Mouse (Mus musculus): ENCODE measurements around the gene Zfp882. TPM values are rescaled to one million over a fixed set of nuclear protein-coding genes. Genes with fewer than 3 reads are reported as not detected.
A peak's percentile ranks its signal among the peaks of the same experiment; 100 is the strongest.
"Not testable (repeated sequence)": the region's sequence is repeated elsewhere in the genome, so short reads cannot be mapped to it uniquely, and the experiment has no call there.

The Zfp882 gene
- polyA plus RNA-seq (2012; ENCODE audit: insufficient read depth, insufficient read length, low replicate concordance, missing spikeins) = not detected in 2 replicates

DNA sequence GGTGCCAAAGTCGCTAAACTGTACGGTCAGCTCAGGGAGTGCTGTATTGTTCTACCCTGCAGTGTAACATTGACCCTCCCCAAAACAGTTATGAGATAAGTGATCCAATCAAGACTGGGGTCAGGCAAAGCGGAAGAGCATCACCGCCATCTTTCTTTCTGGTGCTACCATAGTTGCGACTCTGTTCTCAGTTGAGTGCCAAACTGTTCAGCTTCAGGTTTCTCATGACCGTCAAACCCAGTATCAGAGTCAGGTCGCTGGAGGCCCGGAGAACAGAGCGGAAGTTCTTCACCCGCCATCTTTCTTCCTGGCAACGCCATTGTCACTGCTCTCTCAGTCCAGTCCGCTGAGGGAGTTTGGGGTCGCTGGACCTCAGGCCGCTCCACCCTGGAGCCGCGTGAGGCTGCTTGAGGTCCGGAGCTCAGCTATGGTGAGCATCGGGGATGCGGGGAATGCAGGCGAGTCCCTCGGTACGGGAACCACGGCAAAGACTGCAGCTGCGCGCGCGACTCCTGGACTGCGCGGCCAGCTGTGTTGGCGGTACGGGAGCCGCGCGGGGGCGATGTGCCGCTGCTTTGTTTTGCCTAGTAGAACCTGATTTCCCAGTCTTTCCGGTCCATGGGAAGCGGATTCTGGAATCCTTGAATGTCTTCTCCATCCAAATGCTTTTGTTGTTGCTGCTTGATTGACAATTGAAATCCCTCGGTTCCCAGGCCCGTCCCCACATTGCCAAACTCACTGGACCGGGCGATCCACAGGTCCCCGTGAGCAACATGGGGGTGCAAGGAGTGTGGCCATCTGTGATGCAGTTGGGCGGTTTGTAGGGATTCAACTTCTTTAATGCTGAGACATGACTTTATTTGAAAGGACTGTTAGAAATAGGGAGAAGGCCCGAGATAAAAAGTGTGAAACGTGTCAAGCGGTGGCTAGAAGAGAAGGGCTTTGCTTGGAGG is at the start of gene Zfp882, which contains the start of gene Zfp617:
Gene Zfp882 (plus strand): TSS at position 300 of the 953 bp plus-strand sequence.
Gene Zfp617 (plus strand): TSS at position 327 of the 953 bp plus-strand sequence.
- peak; percentile 61; the same call in 1 of the 2 replicates for TF ChIP-seq POLR2A (IDR thresholded peaks at IDR 0.05; ENCODE audit: insufficient read depth, low read depth, low read length)
- TF ChIP-seq CTCF (IDR thresholded peaks at IDR 0.05; ENCODE audit: insufficient read depth, low read depth, low read length) = peak; percentile 16; the same call in 1 of the 2 replicates
- no peaks in the 10 kb centered on the region for H3K4me1 ChIP-seq (ENCODE audit: control insufficient read depth, insufficient read depth, low read length)
- 2% methylated on average over 47 of the region's 47 CpGs for whole genome bisulfite sequencing
- H3K4me3 ChIP-seq (ENCODE audit: insufficient read depth, low read depth, low read length) = peak within 1 kb of the TSS; percentile 100
- peak within 1 kb of the TSS; percentile 100 for H3K27ac ChIP-seq (ENCODE audit: insufficient read depth, low read depth, low read length)

GRCm38 (mm10) chr8:71861551-71861950 is 46.9 kb upstream of the Zfp882 start:
- WGBS = 73% methylated on average over 1 of the region's 1 CpGs
- not testable (repeated sequence) for H3K4me1 ChIP-seq (ENCODE audit: control insufficient read depth, insufficient read depth, low read length); H3K27ac ChIP-seq (ENCODE audit: insufficient read depth, low read depth, low read length); H3K4me3 ChIP-seq (ENCODE audit: insufficient read depth, low read depth, low read length)

- H3K4me3 ChIP-seq (ENCODE audit: insufficient read depth, low read depth, low read length); H3K4me1 ChIP-seq (ENCODE audit: control insufficient read depth, insufficient read depth, low read length); H3K27ac ChIP-seq (ENCODE audit: insufficient read depth, low read depth, low read length): not testable (repeated sequence)
Measured at GRCm38 (mm10) chr8:71862038-71862437, 46.4 kb upstream of the Zfp882 start.

DNA sequence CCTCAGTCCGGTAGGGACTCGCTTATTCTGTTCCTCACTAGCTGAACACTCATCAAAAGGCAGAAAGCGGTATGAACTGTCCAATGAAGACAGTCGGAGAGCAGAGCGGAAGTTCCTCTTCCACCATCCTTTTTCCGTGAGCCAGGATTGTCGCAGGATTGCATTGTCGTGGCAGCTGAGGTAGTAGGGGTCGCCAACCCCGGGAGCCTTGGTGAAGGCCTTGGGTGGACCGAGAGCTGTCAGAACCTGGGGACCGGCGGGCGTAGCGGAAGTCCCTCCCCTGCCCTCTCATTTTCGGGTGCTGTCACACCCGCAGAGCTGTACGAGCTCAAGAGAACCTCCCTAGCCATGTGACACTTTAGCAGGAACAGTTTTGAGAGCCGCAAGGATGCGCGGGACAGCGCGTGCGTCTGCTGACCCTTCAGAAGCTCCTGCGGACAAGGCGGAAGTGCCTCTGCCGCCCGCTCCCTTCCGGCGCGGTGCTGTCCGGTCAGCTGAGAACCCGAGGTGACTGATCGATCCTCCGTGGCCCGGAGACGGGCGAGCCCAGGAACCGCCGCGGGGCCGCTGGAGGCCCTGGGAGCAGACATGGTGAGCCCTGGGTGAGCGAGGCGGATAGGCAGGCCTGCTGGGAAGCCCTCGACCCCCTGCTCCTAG is 26.7 kb upstream of the Zfp882 start, which contains the start of gene Zfp709:
Gene Zfp709 (plus strand): TSS at position 402 of the 657 bp plus-strand sequence.
- Histone ChIP-seq H3K27ac (ENCODE audit: insufficient read depth, low read depth, low read length) (peak within 1 kb of the TSS; percentile 80), H3K4me3 (ENCODE audit: insufficient read depth, low read depth, low read length) (peak within 1 kb of the TSS; percentile 92), H3K4me1 (ENCODE audit: control insufficient read depth, insufficient read depth, low read length) (no peaks in the 10 kb centered on the region)
- TF ChIP-seq POLR2A (IDR thresholded peaks at IDR 0.05; ENCODE audit: insufficient read depth, low read depth, low read length) = peak; percentile 43; the same call in 1 of the 2 replicates
- TF ChIP-seq CTCF (IDR thresholded peaks at IDR 0.05; ENCODE audit: insufficient read depth, low read depth, low read length) = no peak
- WGBS = under 1% methylated on average over 45 of the region's 45 CpGs

GRCm38 (mm10) chr8:71900666-71901065 is 7.7 kb upstream of the Zfp882 start:
- WGBS = 35% methylated on average over 11 of the region's 11 CpGs
- not testable (repeated sequence) for H3K4me3 ChIP-seq (ENCODE audit: insufficient read depth, low read depth, low read length); H3K27ac ChIP-seq (ENCODE audit: insufficient read depth, low read depth, low read length); H3K4me1 ChIP-seq (ENCODE audit: control insufficient read depth, insufficient read depth, low read length)

- 74% methylated on average over 1 of the region's 1 CpGs for WGBS
- not testable (repeated sequence) for H3K27ac ChIP-seq (ENCODE audit: insufficient read depth, low read depth, low read length); H3K4me3 ChIP-seq (ENCODE audit: insufficient read depth, low read depth, low read length); H3K4me1 ChIP-seq (ENCODE audit: control insufficient read depth, insufficient read depth, low read length)
Measured at GRCm38 (mm10) chr8:71903084-71903483, 5.3 kb upstream of the Zfp882 start.

DNA sequence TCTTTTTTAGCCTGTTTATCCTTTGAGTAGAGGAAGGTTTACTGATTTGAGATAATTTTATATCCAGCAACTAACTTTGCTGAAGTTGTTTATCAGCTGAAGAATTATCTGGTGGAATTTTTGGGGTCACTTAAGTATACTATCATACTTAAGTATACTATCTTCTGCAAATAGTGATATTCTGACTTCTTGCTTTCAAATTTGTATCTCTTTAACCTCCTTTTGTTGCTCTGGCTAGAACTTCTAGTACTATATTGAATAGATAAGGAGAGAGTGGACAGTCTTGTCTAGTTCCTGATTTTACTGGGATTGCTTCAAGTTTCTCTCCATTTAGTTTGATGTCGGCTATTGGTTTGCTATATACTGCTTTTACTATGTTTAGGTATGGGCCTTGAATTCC is 1.6 kb upstream of the Zfp882 start:
- no peaks in the 10 kb centered on the region for H3K4me1 ChIP-seq (ENCODE audit: control insufficient read depth, insufficient read depth, low read length)
- H3K27ac ChIP-seq (ENCODE audit: insufficient read depth, low read depth, low read length) = no peak overlapping the region
- no peak overlapping the region for H3K4me3 ChIP-seq (ENCODE audit: insufficient read depth, low read depth, low read length)
- TF ChIP-seq POLR2A (IDR thresholded peaks at IDR 0.05; ENCODE audit: insufficient read depth, low read depth, low read length) (no peak), CTCF (IDR thresholded peaks at IDR 0.05; ENCODE audit: insufficient read depth, low read depth, low read length) (no peak)
- 95% methylated on average over 1 of the region's 1 CpGs for WGBS

GRCm38 (mm10) chr8:71907798-71908257 is 580 bp upstream of the Zfp882 start:
- Histone ChIP-seq H3K4me1 (ENCODE audit: control insufficient read depth, insufficient read depth, low read length) (no peaks in the 10 kb centered on the region), H3K4me3 (ENCODE audit: insufficient read depth, low read depth, low read length) (peak overlapping the region; percentile 100), H3K27ac (ENCODE audit: insufficient read depth, low read depth, low read length) (peak overlapping the region; percentile 100)
- WGBS = 92% methylated on average over 5 of the region's 5 CpGs
- TF ChIP-seq POLR2A (IDR thresholded peaks at IDR 0.05; ENCODE audit: insufficient read depth, low read depth, low read length) (no peak), CTCF (IDR thresholded peaks at IDR 0.05; ENCODE audit: insufficient read depth, low read depth, low read length) (no peak)

DNA sequence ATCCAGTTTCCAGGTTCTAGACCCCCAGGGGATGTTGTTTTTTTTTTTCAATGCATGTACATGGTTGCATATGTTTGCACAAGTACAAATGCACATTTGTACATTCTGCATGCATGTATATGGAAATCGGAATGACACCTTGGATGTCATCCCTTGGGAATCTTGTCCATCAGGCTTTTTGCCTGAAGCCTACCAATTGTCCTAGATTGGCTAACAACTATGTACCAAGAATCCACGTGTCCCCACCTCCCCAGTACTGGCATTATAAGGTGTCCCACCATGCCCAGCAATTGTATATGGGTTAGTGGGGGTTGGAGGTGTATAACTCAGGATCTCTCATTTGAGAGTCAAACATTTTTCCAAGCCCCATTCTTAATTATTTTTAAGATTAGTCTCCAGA is 3.9 kb downstream of the Zfp882 start:
- no peak overlapping the region for H3K4me3 ChIP-seq (ENCODE audit: insufficient read depth, low read depth, low read length)
- 90% methylated on average over 2 of the region's 2 CpGs for WGBS
- TF ChIP-seq POLR2A (IDR thresholded peaks at IDR 0.05; ENCODE audit: insufficient read depth, low read depth, low read length) = no peak
- no peak for TF ChIP-seq CTCF (IDR thresholded peaks at IDR 0.05; ENCODE audit: insufficient read depth, low read depth, low read length)
- H3K4me1 ChIP-seq (ENCODE audit: control insufficient read depth, insufficient read depth, low read length) = no peaks in the 10 kb centered on the region
- H3K27ac ChIP-seq (ENCODE audit: insufficient read depth, low read depth, low read length) = no peak overlapping the region
